Mouse (Mus musculus): ENCODE measurements around the gene Tdrd9. TPM values are rescaled to one million over a fixed set of nuclear protein-coding genes. Genes with fewer than 3 reads are reported as not detected.
"Not testable (repeated sequence)": the region's sequence is repeated elsewhere in the genome, so short reads cannot be mapped to it uniquely, and the experiment has no call there.

The Tdrd9 gene
- total RNA-seq, 2 experiments from 2014 or later: 0.44 to 0.49 TPM

- DNase-seq (ENCODE audit: low spot score in 2 of 2): no peak
Measured at GRCm38 (mm10) chr12:112025457-112025856, 54.1 kb downstream of the Tdrd9 start.

- DNase-seq (ENCODE audit: low spot score in 2 of 2): no peak
Measured at GRCm38 (mm10) chr12:112025907-112026645, 54.7 kb downstream of the Tdrd9 start.

GRCm38 (mm10) chr12:112027408-112027807 lies 56.0 kb downstream of the Tdrd9 start:
- no peak for DNase-seq (ENCODE audit: low spot score in 2 of 2)

GRCm38 (mm10) chr12:112033409-112033975 lies 62.1 kb downstream of the Tdrd9 start:
- DNase-seq (ENCODE audit: low spot score in 2 of 2): no peak

GRCm38 (mm10) chr12:112035341-112036100 lies 64.2 kb downstream of the Tdrd9 start:
- not testable (repeated sequence) for DNase-seq (ENCODE audit: low spot score in 2 of 2)

- DNase-seq (ENCODE audit: low spot score in 2 of 2): peak in 1 of 2 experiments; percentile 2
Measured at GRCm38 (mm10) chr12:112038441-112038840, 67.1 kb downstream of the Tdrd9 start.

- no peak for DNase-seq (ENCODE audit: low spot score in 2 of 2)
Measured at GRCm38 (mm10) chr12:112039169-112039568, 67.8 kb downstream of the Tdrd9 start.

GRCm38 (mm10) chr12:112042681-112043080 lies 71.3 kb downstream of the Tdrd9 start:
- no peak for DNase-seq (ENCODE audit: low spot score in 2 of 2)

GRCm38 (mm10) chr12:112077651-112078050 lies 106.3 kb downstream of the Tdrd9 start:
- peak; percentile 48 to 71 for DNase-seq (ENCODE audit: low spot score in 2 of 2)

- DNase-seq (ENCODE audit: low spot score in 2 of 2): no peak
Measured at GRCm38 (mm10) chr12:112079911-112080310, 108.6 kb downstream of the Tdrd9 start.

GRCm38 (mm10) chr12:112080911-112081310 lies 109.6 kb downstream of the Tdrd9 start:
- DNase-seq (ENCODE audit: low spot score in 2 of 2): no peak

- DNase-seq (ENCODE audit: low spot score in 2 of 2): no peak
Measured at GRCm38 (mm10) chr12:112082241-112082640, 110.9 kb downstream of the Tdrd9 start.

- DNase-seq (ENCODE audit: low spot score in 2 of 2): no peak
Measured at GRCm38 (mm10) chr12:112086250-112086649, 114.9 kb downstream of the Tdrd9 start.

GRCm38 (mm10) chr12:112086726-112087125 lies 115.4 kb downstream of the Tdrd9 start:
- DNase-seq (ENCODE audit: low spot score in 2 of 2): no peak

GRCm38 (mm10) chr12:112088609-112089324 lies 117.4 kb downstream of the Tdrd9 start:
- no peak for DNase-seq (ENCODE audit: low spot score in 2 of 2)

- peak in 1 of 2 experiments; percentile 49 for DNase-seq (ENCODE audit: low spot score in 2 of 2)
Measured at GRCm38 (mm10) chr12:112091054-112091453, 119.7 kb downstream of the Tdrd9 start.

- no peak for DNase-seq (ENCODE audit: low spot score in 2 of 2)
Measured at GRCm38 (mm10) chr12:112094261-112094880, 123.0 kb downstream of the Tdrd9 start.

- DNase-seq (ENCODE audit: low spot score in 2 of 2): no peak
Measured at GRCm38 (mm10) chr12:112096051-112096732, 124.8 kb downstream of the Tdrd9 start.

- DNase-seq (ENCODE audit: low spot score in 2 of 2): no peak
Measured at GRCm38 (mm10) chr12:112096733-112097117, 125.4 kb downstream of the Tdrd9 start.

- DNase-seq (ENCODE audit: low spot score in 2 of 2): no peak
Measured at GRCm38 (mm10) chr12:112100106-112100505, 128.7 kb downstream of the Tdrd9 start.
